Mouse (Mus musculus) heart, embryonic 16.5 days (tissue): ENCODE measurements at regions not wholly inside any gene's neighbourhood (a gene's known extent, or its start where the extent isn't known, plus 50 kb on each side); places are given as distances from the start of the nearest gene placed in this dataset.
A peak's percentile ranks its signal among the peaks of the same experiment; 100 is the strongest.

Experiments used
- ATAC-seq: fragments of 200-750 bp; cut with Nextera tagmentation; replicated peaks from 2 replicates; pipeline ENCODE4 v1.8.0; 2017; ENCODE audit warnings: moderate number of reproducible peaks; ENCODE audit not compliant: insufficient read depth, low FRiP score; ENCODE audit errors: extremely low read depth
- H3K27ac ChIP-seq: fragments of 300-500 bp; sonication (generic); 2 replicates; pipeline ENCODE4 v1.5.1; 2014; ENCODE audit warnings: mild to moderate bottlenecking, low read length, control low read depth, moderate library complexity
- H3K27me3 ChIP-seq: fragments of 300-500 bp; sonication (generic); 2 replicates; pipeline ENCODE4 v1.6.1; 2014; ENCODE audit warnings: low read length, mixed read lengths; ENCODE audit not compliant: control insufficient read depth, insufficient read depth
- H3K36me3 ChIP-seq: fragments of 300-500 bp; sonication (generic); 2 replicates; pipeline ENCODE4 v1.6.1; 2014; ENCODE audit not compliant: control insufficient read depth, insufficient read depth
- H3K4me1 ChIP-seq: fragments of 300-500 bp; sonication (generic); 2 replicates; pipeline ENCODE4 v1.6.1; 2014; ENCODE audit warnings: low read length, mixed read lengths; ENCODE audit not compliant: control insufficient read depth, insufficient read depth
- H3K4me2 ChIP-seq: fragments of 300-500 bp; sonication (generic); 2 replicates; pipeline ENCODE4 v1.6.1; 2014; ENCODE audit warnings: low read depth, mild to moderate bottlenecking, control low read depth, low read length
- H3K4me3 ChIP-seq: fragments of 300-500 bp; sonication (generic); 2 replicates; pipeline ENCODE4 v1.5.1; 2014; ENCODE audit warnings: mild to moderate bottlenecking, control low read depth, low read length
- H3K9ac ChIP-seq: fragments of 300-500 bp; sonication (generic); 2 replicates; pipeline ENCODE4 v1.6.1; 2014; ENCODE audit warnings: low read length, control low read depth
- H3K9me3 ChIP-seq: fragments of 300-500 bp; sonication (generic); replicated peaks from 2 replicates; pipeline ENCODE4 v1.6.1; 2016; ENCODE audit warnings: low read length; ENCODE audit not compliant: control insufficient read depth
- WGBS: fragments of 180-500 bp; shearing (Covaris S2); extraction: QIAGEN DNeasy Blood & Tissue Kit; methylation state at CpG from one replicate; pipeline ENCODE4 v1.1.7; 2014; 5-methylcytosine and 5-hydroxymethylcytosine counted together

- H3K9me3 ChIP-seq: no peaks in the 10 kb centered on the region
- no peak overlapping the region for H3K4me2 ChIP-seq
- no peak overlapping the region for H3K27ac ChIP-seq
- no peaks in the 10 kb centered on the region for H3K36me3 ChIP-seq
- no peak overlapping the region for H3K9ac ChIP-seq
- no peaks in the 10 kb centered on the region for H3K4me1 ChIP-seq
- WGBS: 57% methylated on average over 3 of the region's 3 CpGs
- no peak for ATAC-seq
- H3K4me3 ChIP-seq: no peak overlapping the region
- H3K27me3 ChIP-seq: no peaks in the 10 kb centered on the region
Measured at GRCm38 (mm10) chr4:55735453-55735852, 203.2 kb upstream of the Klf4 start.

- Histone ChIP-seq H3K4me2 (no peak overlapping the region), H3K27ac (no peak overlapping the region), H3K9ac (no peak overlapping the region), H3K9me3 (no peaks in the 10 kb centered on the region), H3K27me3 (no peaks in the 10 kb centered on the region), H3K36me3 (no peaks in the 10 kb centered on the region), H3K4me3 (no peak overlapping the region), H3K4me1 (no peaks in the 10 kb centered on the region)
- ATAC-seq: no peak
- 89% methylated on average over 1 of the region's 1 CpGs for WGBS
Measured at GRCm38 (mm10) chr4:55734331-55734730, 202.1 kb upstream of the Klf4 start.

- Histone ChIP-seq H3K9me3 (no peaks in the 10 kb centered on the region), H3K4me2 (no peak overlapping the region), H3K36me3 (no peaks in the 10 kb centered on the region), H3K9ac (no peak overlapping the region), H3K4me3 (no peak overlapping the region), H3K27me3 (no peaks in the 10 kb centered on the region), H3K27ac (no peak overlapping the region), H3K4me1 (no peaks in the 10 kb centered on the region)
- ATAC-seq: no peak
- 53% methylated on average over 4 of the region's 4 CpGs for WGBS
Measured at GRCm38 (mm10) chr4:55733223-55733622, 201.0 kb upstream of the Klf4 start.

GRCm38 (mm10) chr4:55732006-55732405 is 199.7 kb upstream of the Klf4 start:
- H3K9me3 ChIP-seq: no peaks in the 10 kb centered on the region
- no peak for ATAC-seq
- H3K27me3 ChIP-seq: no peaks in the 10 kb centered on the region
- no peak overlapping the region for H3K9ac ChIP-seq
- 59% methylated on average over 4 of the region's 4 CpGs for WGBS
- H3K36me3 ChIP-seq: no peaks in the 10 kb centered on the region
- H3K4me3 ChIP-seq: no peak overlapping the region
- H3K27ac ChIP-seq: no peak overlapping the region
- no peak overlapping the region for H3K4me2 ChIP-seq
- no peaks in the 10 kb centered on the region for H3K4me1 ChIP-seq

GRCm38 (mm10) chr4:55730266-55730665 is 198.0 kb upstream of the Klf4 start:
- no peak for ATAC-seq
- H3K9me3 ChIP-seq: no peaks in the 10 kb centered on the region
- H3K4me1 ChIP-seq: no peaks in the 10 kb centered on the region
- no peak overlapping the region for H3K27ac ChIP-seq
- no peak overlapping the region for H3K4me2 ChIP-seq
- no peak overlapping the region for H3K9ac ChIP-seq
- whole genome bisulfite sequencing: 73% methylated on average over 4 of the region's 4 CpGs
- no peaks in the 10 kb centered on the region for H3K36me3 ChIP-seq
- no peaks in the 10 kb centered on the region for H3K27me3 ChIP-seq
- no peak overlapping the region for H3K4me3 ChIP-seq

- ATAC-seq: no peak
- WGBS: 72% methylated on average over 2 of the region's 2 CpGs
Measured at GRCm38 (mm10) chr4:55727178-55727577, 194.9 kb upstream of the Klf4 start.

GRCm38 (mm10) chr4:55726081-55726480 is 193.8 kb upstream of the Klf4 start:
- no peak overlapping the region for H3K27ac ChIP-seq
- peaks cover 10% of the 10 kb centered on the region for H3K4me1 ChIP-seq
- no peaks in the 10 kb centered on the region for H3K27me3 ChIP-seq
- 76% methylated on average over 19 of the region's 19 CpGs for WGBS
- no peaks in the 10 kb centered on the region for H3K36me3 ChIP-seq
- no peak for ATAC-seq
- no peak overlapping the region for H3K9ac ChIP-seq
- H3K9me3 ChIP-seq: no peaks in the 10 kb centered on the region
- H3K4me2 ChIP-seq: no peak overlapping the region
- H3K4me3 ChIP-seq: no peak overlapping the region

More at GRCm38 (mm10) chr4:55727178-55727577, 194.9 kb upstream of the Klf4 start:
- Histone ChIP-seq H3K4me2 (no peak overlapping the region), H3K4me1 (peaks cover 4% of the 10 kb centered on the region), H3K36me3 (no peaks in the 10 kb centered on the region), H3K9ac (no peak overlapping the region), H3K9me3 (no peaks in the 10 kb centered on the region), H3K27ac (no peak overlapping the region), H3K4me3 (no peak overlapping the region), H3K27me3 (no peaks in the 10 kb centered on the region)

GRCm38 (mm10) chr4:55724286-55724685 is 192.0 kb upstream of the Klf4 start:
- ATAC-seq: no peak
- H3K4me3 ChIP-seq: no peak overlapping the region
- no peaks in the 10 kb centered on the region for H3K36me3 ChIP-seq
- H3K4me1 ChIP-seq: peaks cover 10% of the 10 kb centered on the region
- H3K27me3 ChIP-seq: no peaks in the 10 kb centered on the region
- no peak overlapping the region for H3K9ac ChIP-seq
- WGBS: 93% methylated on average over 1 of the region's 1 CpGs
- H3K4me2 ChIP-seq: no peak overlapping the region
- no peak overlapping the region for H3K27ac ChIP-seq
- H3K9me3 ChIP-seq: no peaks in the 10 kb centered on the region

- Histone ChIP-seq H3K36me3 (no peaks in the 10 kb centered on the region), H3K4me3 (no peak overlapping the region), H3K4me2 (no peak overlapping the region), H3K27me3 (no peaks in the 10 kb centered on the region), H3K9ac (no peak overlapping the region), H3K9me3 (no peaks in the 10 kb centered on the region), H3K4me1 (peaks cover 10% of the 10 kb centered on the region), H3K27ac (no peak overlapping the region)
- WGBS: 72% methylated on average over 1 of the region's 1 CpGs
- ATAC-seq: no peak
Measured at GRCm38 (mm10) chr4:55723124-55723523, 190.9 kb upstream of the Klf4 start.

- Histone ChIP-seq H3K27ac (no peak overlapping the region), H3K27me3 (no peaks in the 10 kb centered on the region), H3K36me3 (no peaks in the 10 kb centered on the region), H3K9me3 (no peaks in the 10 kb centered on the region), H3K4me2 (no peak overlapping the region), H3K9ac (no peak overlapping the region), H3K4me3 (no peak overlapping the region), H3K4me1 (peaks cover 10% of the 10 kb centered on the region)
- ATAC-seq: peak; percentile 56
- 39% methylated on average over 8 of the region's 8 CpGs for WGBS
Measured at GRCm38 (mm10) chr4:55722388-55722787, 190.1 kb upstream of the Klf4 start.
